Comparison of ENCODE assay signal across 24 mouse cellular contexts in the genomic region with DNA sequence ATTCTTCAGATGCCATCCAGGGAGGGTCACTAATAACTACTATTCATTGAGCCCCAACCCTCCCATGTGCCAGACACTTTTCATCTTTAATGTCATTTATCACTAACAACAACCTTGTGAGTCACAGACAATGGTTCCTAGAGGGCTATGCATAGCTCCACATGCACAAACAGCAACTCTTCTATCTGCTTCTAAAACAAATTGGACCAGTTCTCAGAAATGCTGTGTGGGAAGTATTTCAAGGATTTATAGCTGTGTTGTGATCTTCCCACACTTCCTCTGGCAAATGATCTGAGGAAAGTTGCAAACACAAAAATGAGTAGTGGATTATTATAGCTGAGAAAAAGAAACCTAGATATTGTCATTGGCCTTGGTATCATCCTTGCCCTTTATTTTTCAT.
DNase-seq lines count a peak whose midpoint lies in the region; ATAC-seq lines count a peak whose summit lies in the region.
"Had no signal": no experiment of that assay in that cellular context is flagged by ENCODE, and none has a peak within 500 bp of the region (broad histone marks: within the 10 kb centered on the region; RNA-seq: fewer than 3 reads in every experiment).

No protein-coding gene starts in this region.

- ATAC-seq in frontal cortex, adult (ENCODE audit: low TSS enrichment) = peak; percentile 52; the same call in 1 of the 2 replicates
- no peak for ATAC-seq in intestine, embryonic 15.5 days
- ATAC-seq: activated CD4-positive, CD25-positive, alpha-beta regulatory T cell, adult 4 months; forebrain, embryonic 16.5 days; Patski had no signal

- H3K27me3 ChIP-seq in intestine, embryonic 15.5 days (replicated peaks) = no peaks in the 10 kb centered on the region
- H3K27me3 ChIP-seq: embryonic facial prominence, embryonic 13.5 days; embryonic facial prominence, embryonic 15.5 days; forebrain, embryonic 12.5 days; Patski had no signal

- DNase-seq in adrenal gland, adult 8-10 months = peak; percentile 20
- DNase-seq in adrenal gland, adult 18-20 months (ENCODE audit: low spot score in 2 of 2) = no peak
- no peak for DNase-seq in frontal cortex, postnatal 14 days (ENCODE audit: low spot score in 2 of 2)
- DNase-seq in adrenal gland, postnatal 14 days = peak; percentile 13
- peak; percentile 30 for DNase-seq in brain, adult 2 months (ENCODE audit: low read depth, low spot score)
- no peak for DNase-seq in gastrocnemius, postnatal 14 days
- DNase-seq: cerebellum, adult 11 months; cerebellum, adult 18-20 months; cerebellum, adult 8-10 months; cerebellum, adult 9-11 months; cerebellum, postnatal 14 days; cerebellum, postnatal 36 days; embryo, embryonic 11 days; gastrocnemius, adult 2 months had no signal

- H3K36me3 ChIP-seq in intestine, embryonic 15.5 days = no peaks in the 10 kb centered on the region
- H3K36me3 ChIP-seq: embryonic facial prominence, embryonic 13.5 days; embryonic facial prominence, embryonic 15.5 days; forebrain, embryonic 10.5 days; forebrain, embryonic 12.5 days had no signal

- no peaks in the 10 kb centered on the region for H3K9me3 ChIP-seq in intestine, embryonic 15.5 days
- H3K9me3 ChIP-seq: embryonic facial prominence, embryonic 13.5 days; embryonic facial prominence, embryonic 15.5 days; forebrain, embryonic 10.5 days; forebrain, embryonic 12.5 days had no signal

- no peak overlapping the region for H3K9ac ChIP-seq in intestine, embryonic 15.5 days
- H3K9ac ChIP-seq: embryonic facial prominence, embryonic 13.5 days; embryonic facial prominence, embryonic 15.5 days; forebrain, embryonic 12.5 days had no signal

- no peak overlapping the region for H3K4me3 ChIP-seq in intestine, embryonic 15.5 days (replicated peaks)
- H3K4me3 ChIP-seq: embryonic facial prominence, embryonic 13.5 days; embryonic facial prominence, embryonic 15.5 days; erythroblast, embryonic 14.5 days; forebrain, embryonic 10.5 days; forebrain, embryonic 12.5 days; gastrocnemius, adult 2 months had no signal

- intact Hi-C loops in gastrocnemius, postnatal 14 days (cut with DNase I; ENCODE audit: low total_unique reads) = no loop called here

- no peaks in the 10 kb centered on the region for H3K4me1 ChIP-seq in intestine, embryonic 15.5 days (replicated peaks)
- H3K4me1 ChIP-seq: embryonic facial prominence, embryonic 13.5 days; embryonic facial prominence, embryonic 15.5 days; forebrain, embryonic 10.5 days; forebrain, embryonic 12.5 days had no signal

- H3K27ac ChIP-seq in intestine, embryonic 15.5 days = no peak overlapping the region
- H3K27ac ChIP-seq: embryonic facial prominence, embryonic 13.5 days; embryonic facial prominence, embryonic 15.5 days; forebrain, embryonic 10.5 days; forebrain, embryonic 12.5 days; gastrocnemius, adult 2 months had no signal

- H3K4me2 ChIP-seq in intestine, embryonic 15.5 days (replicated peaks) = no peak overlapping the region
- H3K4me2 ChIP-seq: embryonic facial prominence, embryonic 13.5 days; embryonic facial prominence, embryonic 15.5 days; forebrain, embryonic 12.5 days had no signal

Comparison
In these comparisons a context has a peak if more than half of its experiments do, and no peak if none do; other contexts are left out.
1. DNase-seq: peak in adrenal gland, adult 8-10 months (single experiment), adrenal gland, postnatal 14 days (single experiment) and brain, adult 2 months (single experiment); none in adrenal gland, adult 18-20 months (0 of 2), frontal cortex, postnatal 14 days (0 of 2) and gastrocnemius, postnatal 14 days (single experiment).